Mouse (Mus musculus): Measurements from ENCODE around the gene Dnajc28. TPM values are rescaled to one million over a fixed set of nuclear protein-coding genes. Genes with fewer than 3 reads are reported as not detected.

Dnajc28 gene
- total RNA-seq, 2 experiments from 2014 or later = 8.8 to 15.4 TPM

DNA sequence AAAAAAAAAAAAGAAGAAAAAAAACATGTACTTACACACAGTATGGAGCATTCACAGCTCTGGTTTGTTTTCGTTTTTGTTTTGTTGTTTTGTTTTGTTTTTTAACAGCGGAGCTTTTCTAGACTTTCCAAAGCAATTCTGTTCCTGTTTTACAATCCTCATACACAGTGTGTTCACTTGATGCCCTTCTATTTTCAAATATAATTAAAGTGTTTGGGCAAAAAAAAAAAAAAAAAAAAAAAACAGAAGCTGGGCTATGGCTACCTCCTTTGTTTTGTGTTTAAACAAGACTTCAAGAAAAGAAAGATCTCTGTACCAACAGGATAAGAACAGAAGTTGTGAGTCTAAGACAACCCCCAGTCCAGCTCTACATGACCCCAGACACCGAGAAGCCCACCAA, 30.1 kb downstream of the Dnajc28 start:
- no peak for DNase-seq

DNA sequence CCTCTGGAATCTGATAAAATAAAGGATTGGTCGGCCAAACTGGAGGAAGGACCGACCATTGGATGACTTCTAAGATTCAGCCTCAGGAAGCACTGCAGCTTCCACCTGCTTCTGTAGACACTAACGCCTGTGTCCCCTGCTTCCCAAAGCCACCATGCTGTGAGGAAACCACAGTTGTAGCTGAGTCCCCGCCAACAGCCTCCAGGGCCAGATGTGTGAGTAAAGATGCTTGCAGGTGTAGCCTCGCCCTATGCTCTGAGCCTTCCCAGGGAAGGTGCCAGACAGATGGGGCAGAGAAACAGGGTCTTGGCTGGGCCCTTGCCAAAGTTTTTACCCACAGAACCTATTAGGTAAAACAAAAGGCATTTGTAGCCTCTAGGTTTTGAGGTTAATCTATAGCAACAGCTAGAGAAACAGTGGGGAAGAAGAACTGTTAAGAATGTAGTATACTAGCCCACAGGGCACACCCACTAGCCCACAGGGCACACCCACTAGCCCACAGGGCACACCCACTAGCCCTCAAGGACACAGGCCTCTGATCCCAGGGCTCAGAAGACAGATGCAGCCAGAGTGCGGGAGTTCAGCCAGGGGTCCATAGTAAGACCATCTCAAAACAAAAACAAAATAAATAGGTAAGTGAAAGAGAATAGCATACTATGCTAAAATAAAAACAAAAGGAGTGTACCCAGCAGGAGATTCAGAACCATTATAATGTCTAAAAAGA, 30.9 kb downstream of the Dnajc28 start:
- DNase-seq = no peak

DNA sequence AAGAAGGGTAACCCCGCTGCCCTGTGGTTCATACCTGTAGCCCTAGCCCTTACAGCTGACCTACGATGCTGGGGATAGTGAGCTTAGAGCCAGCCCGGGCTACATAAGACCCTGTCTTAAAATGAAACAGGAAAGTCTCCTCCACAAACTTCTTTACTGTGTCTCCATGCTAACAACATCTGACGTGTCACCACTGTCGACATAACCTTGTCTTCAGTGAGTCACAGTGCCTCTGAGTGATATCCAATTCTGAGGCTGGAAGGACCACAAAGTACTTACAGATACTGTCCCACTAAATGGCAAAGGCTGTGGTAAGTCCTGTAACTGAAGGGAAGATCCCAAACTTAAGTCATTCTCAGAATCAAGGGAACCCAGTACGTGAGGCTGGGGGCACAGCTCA, 32.6 kb downstream of the Dnajc28 start:
- no peak for DNase-seq

DNA sequence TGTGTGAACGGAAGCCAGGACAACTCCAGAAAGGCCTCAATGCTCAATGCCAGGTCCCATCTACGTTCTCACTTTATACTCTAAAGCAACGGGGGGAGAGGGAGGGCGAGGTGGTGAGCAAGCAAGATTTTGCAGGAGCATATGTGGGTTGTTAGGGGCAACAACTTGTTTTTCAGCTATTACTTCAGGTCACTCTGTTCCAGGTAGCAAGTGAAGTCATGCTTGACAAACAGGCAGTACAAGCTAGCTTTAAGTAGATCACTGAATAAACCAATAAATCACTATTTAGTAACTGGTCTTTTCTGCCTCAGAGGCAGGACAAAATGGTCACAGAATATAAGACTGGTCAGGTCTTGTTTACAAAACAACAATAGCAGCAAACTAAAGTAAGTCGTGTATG, 33.2 kb downstream of the Dnajc28 start:
- no peak for DNase-seq

DNA sequence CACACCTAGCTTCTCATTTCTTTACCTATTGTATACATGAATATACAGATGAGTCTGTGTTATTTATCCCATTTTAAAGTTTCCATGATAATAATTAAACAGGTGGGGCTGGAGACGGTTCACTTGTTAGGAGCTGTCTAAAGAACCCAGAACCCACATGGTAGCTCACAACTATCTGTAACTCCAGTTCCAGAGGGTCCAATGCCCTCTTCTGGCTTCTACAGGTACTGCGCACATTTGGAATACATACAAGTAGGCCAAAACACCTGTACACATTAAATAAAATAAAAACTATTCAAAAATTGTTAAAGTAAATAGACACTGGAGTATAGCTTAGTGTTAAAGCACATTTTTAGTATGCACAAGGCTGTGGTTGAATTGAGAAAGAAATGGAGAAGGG, 36.5 kb downstream of the Dnajc28 start:
- DNase-seq = peak; percentile 43 to 51

DNA sequence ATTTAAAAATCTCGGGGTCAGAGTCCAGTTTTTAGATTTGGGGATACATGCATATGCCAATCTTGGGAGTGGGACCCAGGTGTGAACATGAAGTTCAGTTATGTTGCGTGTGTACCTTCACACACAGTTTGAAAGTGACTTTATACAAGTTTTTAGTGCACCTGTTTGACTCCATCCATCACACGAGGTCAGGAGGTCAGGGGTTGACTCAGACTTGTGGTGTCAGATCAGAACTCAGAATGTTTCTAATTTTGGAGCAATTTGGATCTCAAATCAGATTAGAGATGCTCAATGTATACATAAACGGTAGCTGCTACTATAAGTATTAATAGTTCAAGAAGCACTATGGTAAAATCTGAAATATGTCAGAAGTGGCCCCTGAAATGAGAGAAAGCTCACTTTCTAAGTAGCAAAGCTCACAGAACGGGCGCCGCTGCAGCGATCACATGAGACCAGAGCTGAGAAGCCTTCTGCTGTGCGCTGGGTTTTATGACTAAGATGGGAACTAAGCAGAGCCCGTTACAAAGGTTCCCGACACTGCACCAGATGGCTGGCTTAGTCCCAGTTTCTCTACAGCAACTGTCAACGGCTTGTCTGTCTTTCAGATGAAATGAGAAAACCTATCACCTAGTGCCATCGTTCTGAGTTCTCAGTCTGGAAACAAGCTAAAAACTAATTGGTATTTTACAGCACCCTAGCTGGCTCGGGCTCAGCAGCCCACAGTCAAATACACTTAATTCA, 39.7 kb downstream of the Dnajc28 start:
- DNase-seq = no peak

DNA sequence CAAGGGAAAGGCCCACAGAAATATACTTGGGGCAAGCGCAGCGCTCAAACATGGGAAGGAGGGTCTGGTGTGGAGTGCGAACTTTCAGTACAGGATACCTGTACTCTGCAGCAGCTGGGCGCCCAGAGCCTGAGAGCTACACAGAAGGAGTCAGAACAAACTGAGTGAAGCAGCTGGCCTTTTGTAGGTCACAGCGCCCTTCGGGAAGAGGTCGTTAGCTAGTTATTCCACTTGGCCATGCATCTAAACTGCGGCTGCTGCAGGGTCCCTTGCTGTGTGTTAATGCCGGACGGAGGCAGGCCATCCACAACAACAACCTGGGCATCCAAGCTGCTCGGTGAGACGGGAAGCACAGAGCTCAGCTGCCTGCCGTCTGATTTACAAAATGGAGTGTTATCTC, 43.7 kb downstream of the Dnajc28 start:
- no peak for DNase-seq

DNA sequence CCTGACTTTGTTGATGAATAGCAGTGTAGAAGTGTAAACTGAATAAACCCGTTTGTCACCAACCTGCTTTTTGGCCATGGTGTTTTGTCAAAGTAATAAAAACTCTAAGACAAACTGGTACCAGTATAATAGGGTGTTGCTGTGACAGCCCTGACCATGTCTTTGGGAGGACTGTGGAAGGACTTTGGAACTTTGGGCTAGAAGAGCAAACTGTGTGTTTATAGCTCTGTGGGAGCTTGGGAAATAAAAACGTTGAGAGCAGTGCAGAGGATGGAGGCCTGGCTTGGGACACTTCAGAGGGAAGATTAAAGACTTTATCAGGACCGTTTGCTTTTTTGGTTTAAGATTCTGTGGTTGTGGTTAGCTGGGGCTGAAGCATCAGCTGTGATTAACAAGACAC, 47.7 kb downstream of the Dnajc28 start:
- no peak for DNase-seq

DNA sequence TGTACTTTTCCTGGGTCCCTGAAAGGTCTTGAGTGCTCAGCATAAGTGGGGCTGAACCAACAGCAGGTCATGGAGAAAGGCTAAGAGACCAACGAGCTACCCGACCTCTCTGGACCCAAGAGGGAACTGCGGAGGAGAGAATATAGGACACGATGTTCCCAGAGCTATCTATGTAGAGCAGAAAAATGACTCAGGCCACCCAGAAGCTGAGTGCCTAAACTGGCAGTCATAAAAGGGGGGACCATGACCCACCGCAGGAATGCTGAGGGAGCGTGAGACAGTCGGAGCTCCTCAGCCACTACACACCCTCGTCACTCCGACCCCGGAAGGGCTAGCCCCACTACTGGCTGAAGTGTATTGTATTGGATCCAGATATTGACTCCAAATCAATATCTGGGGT, 49.9 kb downstream of the Dnajc28 start:
- DNase-seq = no peak

DNA sequence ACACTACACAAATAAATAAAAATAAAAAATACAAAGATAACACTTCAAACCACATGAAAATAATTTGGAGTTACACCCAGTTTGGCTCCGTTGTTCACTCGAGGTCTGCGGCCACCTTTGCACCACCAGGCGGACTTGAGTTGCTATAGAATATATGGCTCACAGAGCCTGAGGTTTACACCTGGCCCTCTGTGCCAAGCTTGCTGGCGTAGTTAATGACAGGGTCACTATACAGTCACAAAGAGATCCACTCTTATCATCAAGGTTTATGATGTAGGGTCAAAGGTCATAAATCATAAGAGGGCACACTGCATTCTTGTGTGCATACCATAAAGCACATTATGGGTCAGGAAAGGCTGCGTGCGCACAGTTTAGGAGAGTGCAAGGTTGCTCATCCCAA, 52.8 kb downstream of the Dnajc28 start:
- no peak for DNase-seq

DNA sequence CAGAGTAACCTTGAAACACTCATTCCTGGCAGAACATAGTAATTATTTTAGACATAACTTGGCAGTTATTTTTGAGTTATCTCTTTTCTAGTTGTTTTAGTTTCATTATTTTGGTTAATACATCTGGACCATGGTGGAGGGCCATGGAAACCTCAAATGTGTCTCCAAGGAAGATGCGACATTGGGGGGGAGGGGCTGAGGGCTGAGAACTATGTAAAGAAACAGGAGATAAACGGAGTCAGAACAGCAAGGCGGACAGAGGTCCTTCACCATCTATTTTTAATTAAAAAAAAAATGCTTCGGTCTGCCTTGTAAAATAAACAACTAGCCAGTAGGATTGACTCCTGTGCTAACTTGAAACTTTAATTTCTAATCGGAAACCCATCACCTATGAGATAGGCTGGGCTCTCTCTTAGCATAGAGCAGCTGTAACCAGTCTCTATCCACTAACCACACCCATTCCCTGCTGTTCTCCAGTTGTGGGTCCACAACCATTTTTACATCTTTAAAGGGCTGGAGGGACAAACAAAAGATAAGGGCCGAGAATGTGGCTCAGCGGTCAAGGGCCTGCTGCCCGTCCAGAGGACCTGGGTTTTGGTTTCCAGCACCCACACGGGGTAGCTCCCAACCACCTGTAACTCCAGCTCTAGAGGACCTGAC, 53.4 kb downstream of the Dnajc28 start:
- DNase-seq = no peak

DNA sequence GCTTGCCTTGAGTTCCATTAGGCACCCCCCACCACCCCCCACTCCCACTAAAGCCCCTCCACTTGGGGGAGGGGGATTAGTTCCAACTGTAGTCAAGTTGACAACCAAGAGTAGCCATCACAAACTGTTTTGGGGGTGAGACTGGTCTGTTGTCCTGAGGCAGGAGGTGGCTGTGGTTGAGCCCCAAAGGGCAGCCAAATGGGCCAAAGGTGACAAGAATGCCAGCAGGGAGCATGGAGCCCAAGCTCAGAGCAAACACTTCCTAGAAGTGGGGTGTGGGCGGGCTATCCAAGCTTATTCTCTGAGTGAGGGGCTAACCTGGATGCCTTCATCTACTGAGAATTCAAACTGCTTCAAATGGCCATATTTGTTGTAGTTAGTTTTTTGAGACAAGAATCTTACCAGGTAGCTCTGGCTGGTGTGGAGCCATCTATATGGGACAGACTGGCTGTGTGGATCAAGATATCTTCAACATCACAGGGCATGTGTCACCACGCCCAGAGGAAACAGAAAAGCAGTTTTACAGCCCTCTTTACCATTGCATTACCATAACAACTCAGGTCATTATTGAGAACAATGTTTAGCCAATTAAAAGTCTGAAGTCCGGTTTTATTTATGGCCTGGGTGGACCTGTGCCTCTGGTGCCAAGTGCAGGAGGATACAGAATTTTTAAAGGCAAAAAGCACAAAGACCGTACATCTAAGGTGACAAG, 54.1 kb downstream of the Dnajc28 start:
- DNase-seq = peak in 1 of 2 experiments; percentile 29

Other genes starting within 250 kb of the Dnajc28 start
- 100 to 1,000 TPM; 101 to 120 TPM for gene Ifnar2, start 246.2 kb downstream of the Dnajc28 start, total RNA-seq (2021)
- not detected for gene Gm21970, start 227.3 kb downstream of the Dnajc28 start, total RNA-seq (2021)
- 100 to 1,000 TPM; 202 to 301 TPM for gene Il10rb, start 212.9 kb downstream of the Dnajc28 start, total RNA-seq (2021)
- gene Ifnar1, start 133.8 kb downstream of the Dnajc28 start, total RNA-seq (2021) = 10 to 100 TPM; 67.0 to 83.7 TPM
- 10 to 100 TPM; 31.2 to 38.0 TPM for gene Ifngr2, start 72.0 kb downstream of the Dnajc28 start, total RNA-seq (2021)
- gene Tmem50b, start 21.2 kb downstream of the Dnajc28 start, total RNA-seq (2021) = 10 to 100 TPM; 54.7 to 60.2 TPM
- 100 to 1,000 TPM; 107 to 120 TPM for gene Gart, start 27.9 kb upstream of the Dnajc28 start, total RNA-seq (2021)
- gene Son, start 28.5 kb upstream of the Dnajc28 start, total RNA-seq (2021) = 100 to 1,000 TPM; 220 to 271 TPM
- gene Donson, start 69.7 kb upstream of the Dnajc28 start, total RNA-seq (2021) = 1 to 10 TPM; 5.3 to 5.4 TPM
- 10 to 100 TPM; 47.5 to 57.9 TPM for gene Cryzl1, start 109.9 kb upstream of the Dnajc28 start, total RNA-seq (2021)
- gene Itsn1, start 110.3 kb upstream of the Dnajc28 start, total RNA-seq (2021) = 10 to 100 TPM; 33.6 to 49.3 TPM

All from adrenal gland, postnatal 36 days (tissue).